Mouse (Mus musculus) embryonic facial prominence, embryonic 14.5 days (tissue): Measurements from ENCODE around the gene Olfr70. TPM values are rescaled to one million over a fixed set of nuclear protein-coding genes. Genes with fewer than 3 reads are reported as not detected.

Source experiments
- ATAC-seq: fragments of 200-750 bp; cut with Nextera tagmentation; 2 replicates; pipeline ENCODE4 v1.8.0; 2017; ENCODE audit warnings: low read depth, moderate number of reproducible peaks, moderate TSS enrichment
- DNase-seq: peaks from one replicate; pipeline ENCODE4 v3.0.0-alpha.2; 2015; ENCODE audit warnings: low spot score
- H3K27ac ChIP-seq: fragments of 300-500 bp; sonication (generic); replicated peaks from 2 replicates; pipeline ENCODE4 v1.5.1; 2014; ENCODE audit warnings: low read depth, mild to moderate bottlenecking, low read length, moderate library complexity
- H3K27me3 ChIP-seq: fragments of 300-500 bp; sonication (generic); replicated peaks from 2 replicates; pipeline ENCODE4 v1.6.1; 2014; ENCODE audit warnings: low read length; ENCODE audit not compliant: control insufficient read depth, insufficient read depth
- H3K36me3 ChIP-seq: fragments of 300-500 bp; sonication (generic); 2 replicates; pipeline ENCODE4 v1.6.1; 2014; ENCODE audit warnings: low read length, mixed read lengths; ENCODE audit not compliant: control insufficient read depth, insufficient read depth
- H3K4me1 ChIP-seq: fragments of 300-500 bp; sonication (generic); 2 replicates; pipeline ENCODE4 v1.6.1; 2014; ENCODE audit warnings: antibody characterized with exemption, low read length; ENCODE audit not compliant: control insufficient read depth, insufficient read depth
- H3K4me2 ChIP-seq: fragments of 300-500 bp; sonication (generic); 2 replicates; pipeline ENCODE4 v1.6.1; 2014; ENCODE audit warnings: low read depth, mild to moderate bottlenecking, low read length, moderate library complexity, mixed read lengths
- H3K4me3 ChIP-seq: fragments of 300-500 bp; sonication (generic); 2 replicates; pipeline ENCODE4 v1.5.1; 2014; ENCODE audit warnings: low read depth, mild to moderate bottlenecking, low read length
- H3K9ac ChIP-seq: fragments of 300-500 bp; sonication (generic); 2 replicates; pipeline ENCODE4 v1.6.1; 2014; ENCODE audit warnings: low read depth, mild to moderate bottlenecking, low read length, moderate library complexity, mixed read lengths
- H3K9me3 ChIP-seq: fragments of 300-500 bp; sonication (generic); 2 replicates; pipeline ENCODE4 v1.6.1; 2016; ENCODE audit warnings: low read length; ENCODE audit not compliant: control insufficient read depth
- WGBS: fragments of 180-500 bp; shearing (Covaris S2); extraction: QIAGEN DNeasy Blood & Tissue Kit; methylation state at CpG from one replicate; pipeline ENCODE4 v1.1.7; 2014; 5-methylcytosine and 5-hydroxymethylcytosine counted together
- polyA plus RNA-seq: library from polyadenylated mRNA; unstranded; fragments of >200 nt; fragmentation: Nextera tagmentation; extraction: Ambion mirVana; gene quantifications from 2 replicates; pipeline ENCODE4 v1.2.1, GENCODE M21; 2014

The Olfr70 gene
- polyA plus RNA-seq, 1 experiment from 2014 or later = not detected

DNA sequence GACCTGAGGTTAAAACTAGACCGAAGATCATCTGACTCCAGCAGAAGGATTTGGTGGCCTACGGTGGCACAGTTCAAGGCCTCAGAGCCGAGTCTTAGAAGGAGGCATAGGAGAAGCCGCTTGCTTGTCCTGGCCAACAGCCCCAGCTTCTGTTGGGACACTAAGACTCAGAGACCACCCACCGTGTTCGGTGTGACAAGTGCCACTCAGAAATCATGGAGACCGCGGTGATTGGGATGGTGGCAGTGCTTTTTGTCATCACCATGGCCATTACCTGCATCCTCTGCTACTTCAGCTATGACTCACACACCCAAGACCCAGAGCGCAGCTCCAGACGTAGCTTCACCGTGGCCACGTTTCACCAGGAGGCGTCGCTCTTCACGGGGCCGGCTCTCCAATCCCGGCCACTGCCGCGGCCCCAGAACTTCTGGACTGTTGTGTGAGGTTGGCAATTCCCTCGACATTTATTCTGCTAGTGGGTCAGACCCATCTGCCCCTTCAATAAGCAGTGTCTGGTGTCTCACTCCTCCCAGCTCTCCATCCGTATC lies 30.2 kb upstream of the Olfr70 start:
- no peak for ATAC-seq
- Histone ChIP-seq H3K27ac (no peak overlapping the region), H3K4me1 (peaks cover 15% of the 10 kb centered on the region; the same call in 1 of the 2 replicates)

GRCm38 (mm10) chr4:43729794-43730550 lies 29.4 kb upstream of the Olfr70 start, which contains the start of gene Spaar:
TSS of gene Spaar (plus strand) at chr4:43730034.
- no peak within 1 kb of the TSS for H3K4me2 ChIP-seq
- no peaks in the 10 kb centered on the region for H3K27me3 ChIP-seq
- peaks cover 15% of the 10 kb centered on the region; the same call in 1 of the 2 replicates for H3K4me1 ChIP-seq
- no peaks in the 10 kb centered on the region for H3K9me3 ChIP-seq
- H3K4me3 ChIP-seq = no peak within 1 kb of the TSS
- no peaks in the 10 kb centered on the region for H3K36me3 ChIP-seq
- DNase-seq = no peak
- H3K9ac ChIP-seq = no peak within 1 kb of the TSS
- no peak for ATAC-seq
- WGBS = 69% methylated on average over 14 of the region's 14 CpGs
- H3K27ac ChIP-seq = 0 out of 2 replicates have a peak within 1 kb of the TSS, but pooled peaks have one; percentile 22

More for the DNA sequence above, 30.2 kb upstream of the Olfr70 start:
- Histone ChIP-seq H3K36me3 (no peaks in the 10 kb centered on the region), H3K9ac (no peak overlapping the region), H3K4me2 (no peak overlapping the region), H3K9me3 (no peaks in the 10 kb centered on the region), H3K4me3 (no peak overlapping the region), H3K27me3 (no peaks in the 10 kb centered on the region)
- 68% methylated on average over 21 of the region's 21 CpGs for WGBS
- DNase-seq = no peak

- Histone ChIP-seq H3K27ac (no peak overlapping the region), H3K27me3 (no peaks in the 10 kb centered on the region), H3K4me3 (no peak overlapping the region), H3K9ac (no peak overlapping the region), H3K36me3 (no peaks in the 10 kb centered on the region), H3K4me1 (peaks cover 15% of the 10 kb centered on the region; the same call in 1 of the 2 replicates), H3K4me2 (no peak overlapping the region), H3K9me3 (no peaks in the 10 kb centered on the region)
- DNase-seq = no peak
- no peak for ATAC-seq
- WGBS = 55% methylated on average over 3 of the region's 3 CpGs
Observed at GRCm38 (mm10) chr4:43729126-43729525, 28.5 kb upstream of the Olfr70 start.

DNA sequence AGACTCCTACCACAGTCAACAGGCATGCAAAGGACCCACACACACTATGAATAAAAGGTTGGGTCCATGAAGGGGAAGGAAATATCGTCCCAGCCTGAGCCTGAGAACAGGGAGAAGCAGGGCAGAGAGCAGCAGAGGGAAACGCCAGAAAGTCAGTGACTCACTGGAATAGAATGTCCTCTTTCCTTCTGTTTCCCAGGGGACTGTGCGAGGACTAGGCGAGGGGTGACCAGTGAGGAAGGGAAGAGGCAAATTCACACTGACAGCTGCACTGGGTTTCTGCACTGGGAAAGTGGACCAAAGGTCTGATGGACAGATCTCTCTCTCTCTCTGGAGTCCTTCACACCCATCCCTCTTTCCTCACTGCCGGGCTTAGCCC lies 28.0 kb upstream of the Olfr70 start:
- no peaks in the 10 kb centered on the region for H3K27me3 ChIP-seq
- no peaks in the 10 kb centered on the region for H3K36me3 ChIP-seq
- ATAC-seq (no peak), DNase-seq (peak; percentile 51)
- H3K4me2 ChIP-seq = no peak overlapping the region
- no peak overlapping the region for H3K9ac ChIP-seq
- H3K4me3 ChIP-seq = no peak overlapping the region
- 51% methylated on average over 5 of the region's 5 CpGs for WGBS
- peaks cover 15% of the 10 kb centered on the region; the same call in 1 of the 2 replicates for H3K4me1 ChIP-seq
- 0 out of 2 replicates have a peak overlapping the region, but pooled peaks have one; percentile 22 for H3K27ac ChIP-seq
- H3K9me3 ChIP-seq = no peaks in the 10 kb centered on the region

- 68% methylated on average over 7 of the region's 7 CpGs for WGBS
- H3K9ac ChIP-seq = no peak overlapping the region
- no peak overlapping the region for H3K4me3 ChIP-seq
- H3K36me3 ChIP-seq = no peaks in the 10 kb centered on the region
- H3K27me3 ChIP-seq = no peaks in the 10 kb centered on the region
- DNase-seq (no peak), ATAC-seq (no peak)
- H3K4me1 ChIP-seq = peaks cover 15% of the 10 kb centered on the region; the same call in 1 of the 2 replicates
- no peaks in the 10 kb centered on the region for H3K9me3 ChIP-seq
- H3K4me2 ChIP-seq = no peak overlapping the region
- no peak overlapping the region for H3K27ac ChIP-seq
Observed at GRCm38 (mm10) chr4:43727718-43728575, 27.3 kb upstream of the Olfr70 start.

- peak; percentile 84 for ATAC-seq
- no peak within 1 kb of the TSS for H3K9ac ChIP-seq
- no peak within 1 kb of the TSS for H3K27ac ChIP-seq
- H3K4me3 ChIP-seq = no peak within 1 kb of the TSS
- no peaks in the 10 kb centered on the region for H3K27me3 ChIP-seq
- peaks cover 15% of the 10 kb centered on the region; the same call in 1 of the 2 replicates for H3K4me1 ChIP-seq
- H3K4me2 ChIP-seq = no peak within 1 kb of the TSS
- H3K36me3 ChIP-seq = no peaks in the 10 kb centered on the region
- 19% methylated on average over 3 of the region's 3 CpGs for WGBS
- no peaks in the 10 kb centered on the region for H3K9me3 ChIP-seq
- peak; percentile 91 for DNase-seq
Observed at GRCm38 (mm10) chr4:43726995-43727394, 26.4 kb upstream of the Olfr70 start, which contains the start of gene Hrct1. TSS of gene Hrct1 (plus strand) at chr4:43727188.

DNA sequence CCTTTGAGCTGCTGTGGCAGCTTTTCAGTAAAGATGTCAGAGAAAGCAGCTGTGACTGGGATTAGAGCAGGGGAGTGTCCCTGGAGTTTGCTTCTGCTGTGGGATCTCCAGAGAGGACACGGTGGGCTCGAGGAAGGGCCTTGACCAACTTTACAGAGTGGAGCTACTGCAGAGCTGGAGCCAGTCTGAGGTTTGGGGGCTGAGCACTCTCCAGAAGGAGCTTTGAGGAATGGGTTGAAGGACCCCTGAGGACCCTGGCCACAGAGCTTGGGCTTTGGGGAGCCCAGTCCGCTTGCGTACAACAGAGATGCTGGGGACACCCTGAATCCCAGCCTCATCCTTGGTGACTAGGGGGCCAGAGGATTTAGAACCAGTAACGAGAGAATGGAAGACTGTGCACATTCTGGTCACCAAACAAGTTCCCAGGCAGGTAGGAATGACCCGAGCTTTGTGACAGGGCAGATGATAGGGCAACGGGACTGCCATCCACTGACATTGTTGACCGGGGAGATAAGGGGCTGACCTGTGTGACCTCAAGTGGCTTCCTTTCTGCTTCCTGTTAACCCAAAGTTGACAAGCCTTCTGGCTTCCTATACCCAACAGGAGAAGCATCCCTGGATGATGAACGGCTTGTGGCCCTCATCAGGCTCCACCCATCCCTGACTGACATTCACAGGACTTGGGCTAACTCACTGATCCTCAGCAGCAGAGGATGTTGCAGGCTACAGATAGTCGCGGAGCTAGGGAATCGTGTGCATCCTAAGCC lies 25.8 kb upstream of the Olfr70 start:
- WGBS = 57% methylated on average over 12 of the region's 12 CpGs
- Histone ChIP-seq H3K4me1 (peaks cover 15% of the 10 kb centered on the region; the same call in 1 of the 2 replicates), H3K9ac (no peak overlapping the region), H3K27me3 (no peaks in the 10 kb centered on the region), H3K36me3 (no peaks in the 10 kb centered on the region), H3K4me3 (no peak overlapping the region), H3K4me2 (no peak overlapping the region), H3K9me3 (no peaks in the 10 kb centered on the region), H3K27ac (no peak overlapping the region)
- ATAC-seq (no peak), DNase-seq (no peak)

GRCm38 (mm10) chr4:43724764-43725163 lies 24.2 kb upstream of the Olfr70 start:
- H3K4me3 ChIP-seq = no peak overlapping the region
- WGBS = 42% methylated on average over 1 of the region's 1 CpGs
- H3K9me3 ChIP-seq = no peaks in the 10 kb centered on the region
- no peaks in the 10 kb centered on the region for H3K36me3 ChIP-seq
- H3K27me3 ChIP-seq = no peaks in the 10 kb centered on the region
- no peak overlapping the region for H3K9ac ChIP-seq
- H3K27ac ChIP-seq = no peak overlapping the region
- no peak overlapping the region for H3K4me2 ChIP-seq
- H3K4me1 ChIP-seq = peaks cover 15% of the 10 kb centered on the region; the same call in 1 of the 2 replicates
- no peak for ATAC-seq
- peak; percentile 43 for DNase-seq
